Mouse (Mus musculus): Measurements from ENCODE around the gene Efs.

- TF ChIP-seq CTCF (IDR thresholded peaks at IDR 0.05; ENCODE audit: low read depth) (no peak), EP300 (IDR thresholded peaks at IDR 0.05; ENCODE audit: low read depth) (no peak)
Observed at GRCm38 (mm10) chr14:54954474-54954873, 28.5 kb upstream of the Efs start.
